Mouse (Mus musculus) kidney, postnatal 10 days (tissue): Measurements from ENCODE around the gene Gm45062.
"Not testable (repeated sequence)": the region's sequence is repeated elsewhere in the genome, so short reads cannot be mapped to it uniquely, and the experiment has no call there.

Experiments
- DNase-seq: peaks from one replicate; pipeline ENCODE4 v3.0.0; 2021; ENCODE audit warnings: mixed read lengths

Gene Gm45062

GRCm38 (mm10) chr6:8511447-8511846, 252.2 kb downstream of the Gm45062 start:
- no peak for DNase-seq

DNA sequence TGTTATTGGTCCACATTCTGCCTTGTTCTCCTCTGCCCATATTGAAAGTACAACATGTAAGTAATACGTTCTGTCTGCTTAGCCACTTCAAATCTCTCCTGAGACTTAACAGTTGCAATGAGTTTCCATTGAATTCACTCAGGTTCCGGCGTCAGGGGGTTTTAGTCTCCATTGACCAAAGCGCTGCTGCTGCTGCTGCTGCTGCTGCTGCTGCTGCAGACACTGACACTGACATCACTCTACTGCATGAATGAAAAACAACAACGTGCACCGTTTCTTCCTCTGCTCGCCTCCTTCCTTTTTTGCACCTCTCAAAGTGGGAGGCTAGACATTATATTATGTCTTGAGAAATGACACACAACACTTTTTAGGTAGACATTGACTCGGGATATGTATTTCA, 253.2 kb downstream of the Gm45062 start:
- no peak for DNase-seq

DNA sequence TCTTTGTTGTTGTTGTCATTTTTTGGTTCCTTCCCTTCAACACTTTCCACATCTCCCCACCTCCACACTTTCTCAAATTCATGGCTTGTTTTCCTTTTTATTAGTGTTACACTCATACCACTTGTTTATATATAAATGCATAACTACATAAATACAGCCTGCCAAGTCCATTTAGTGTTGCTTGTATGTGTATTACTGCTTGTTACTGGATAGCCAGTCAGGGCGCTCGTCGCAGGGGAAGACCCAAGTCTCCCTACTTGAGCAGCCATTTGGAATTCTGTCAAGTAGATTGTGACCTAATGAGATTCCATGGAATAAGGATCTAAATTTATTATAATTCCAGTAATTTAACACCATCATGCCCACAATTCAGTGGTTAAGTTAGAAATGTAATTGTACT, 260.4 kb downstream of the Gm45062 start:
- DNase-seq: no peak

DNA sequence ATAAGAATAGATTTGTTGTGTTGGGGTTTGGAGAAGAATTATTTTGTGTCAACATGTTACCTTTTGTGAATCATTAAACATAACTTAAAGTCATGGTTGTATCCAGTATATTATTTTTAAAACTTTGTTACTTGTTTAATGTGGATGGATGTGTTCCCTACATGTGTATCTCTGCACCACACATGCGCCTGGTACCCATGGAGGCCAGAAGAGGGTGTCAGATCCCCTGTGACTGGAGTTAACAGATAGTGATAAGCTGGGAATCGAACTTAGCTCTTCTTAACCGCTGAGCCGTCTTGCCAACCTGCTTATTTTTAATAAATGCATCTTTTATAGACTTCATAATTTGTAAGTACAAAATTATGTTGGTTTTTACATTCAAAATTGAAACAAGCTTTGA, 262.0 kb downstream of the Gm45062 start:
- no peak for DNase-seq

GRCm38 (mm10) chr6:8524717-8525116, 265.5 kb downstream of the Gm45062 start:
- no peak for DNase-seq

- DNase-seq: no peak
These were observed 272.0 kb downstream of the Gm45062 start for GRCm38 (mm10) chr6:8531104-8531894.

DNA sequence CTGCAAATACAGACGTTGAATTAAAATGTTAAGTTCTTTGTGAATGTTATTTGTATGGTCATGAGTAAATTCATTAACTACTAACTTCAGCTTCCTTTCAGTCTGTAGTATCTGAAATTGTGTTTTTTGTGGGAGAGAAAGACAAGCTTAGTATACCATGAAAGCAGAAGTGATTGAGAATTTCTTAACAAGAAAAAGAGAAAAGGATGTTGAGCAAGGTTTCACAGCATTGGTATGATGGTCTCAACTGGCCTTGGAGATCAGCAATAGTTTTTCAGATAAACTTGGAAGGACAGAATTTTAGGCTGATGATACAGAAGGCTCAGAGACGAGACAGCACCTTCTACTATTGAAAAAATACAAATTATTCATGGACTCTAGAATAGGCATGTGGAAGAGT, 277.7 kb downstream of the Gm45062 start:
- DNase-seq: no peak

DNA sequence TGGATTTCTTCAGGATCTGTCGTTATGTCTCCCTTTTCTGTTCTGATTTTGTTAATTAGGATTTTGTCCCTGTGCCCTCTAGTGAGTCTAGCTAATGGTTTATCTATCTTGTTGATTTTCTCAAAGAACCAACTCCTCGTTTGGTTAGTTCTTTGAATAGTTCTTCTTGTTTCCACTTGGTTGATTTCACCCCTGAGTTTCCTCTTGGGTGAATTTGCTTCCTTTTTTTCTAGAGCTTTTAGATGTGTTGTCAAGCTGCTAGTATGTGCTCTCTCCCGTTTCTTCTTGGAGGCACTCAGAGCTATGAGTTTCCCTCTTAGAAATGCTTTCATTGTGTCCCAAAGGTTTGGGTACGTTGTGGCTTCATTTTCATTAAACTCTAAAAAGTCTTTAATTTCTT, 282.3 kb downstream of the Gm45062 start:
- DNase-seq: not testable (repeated sequence)

DNA sequence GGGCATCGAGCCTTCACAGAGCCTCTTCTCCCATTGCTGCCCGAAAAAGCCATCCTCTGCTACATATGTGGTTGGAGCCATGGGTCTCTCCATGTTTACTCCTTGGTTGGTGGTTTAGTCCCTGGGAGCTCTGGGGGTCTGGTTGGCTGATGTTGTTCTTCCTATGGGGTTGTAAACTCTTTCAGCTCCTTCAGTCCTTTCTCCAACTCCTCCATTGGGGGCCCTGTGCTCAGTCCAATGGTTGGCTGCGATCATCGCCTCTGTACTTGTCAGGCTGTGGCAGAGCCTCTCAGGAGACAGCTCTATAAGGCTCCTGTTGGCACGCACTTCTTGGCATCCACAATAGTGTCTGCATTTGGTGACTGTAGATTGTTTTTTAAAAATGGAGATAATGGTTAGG, 285.6 kb downstream of the Gm45062 start:
- DNase-seq: no peak

- no peak for DNase-seq
These were observed 286.5 kb downstream of the Gm45062 start for GRCm38 (mm10) chr6:8545780-8546179.

- no peak for DNase-seq
These were observed 291.9 kb downstream of the Gm45062 start for GRCm38 (mm10) chr6:8551155-8551554.

- DNase-seq: no peak
These were observed 297.8 kb downstream of the Gm45062 start for GRCm38 (mm10) chr6:8556849-8557571.

GRCm38 (mm10) chr6:8560682-8561081, 301.4 kb downstream of the Gm45062 start:
- no peak for DNase-seq

DNA sequence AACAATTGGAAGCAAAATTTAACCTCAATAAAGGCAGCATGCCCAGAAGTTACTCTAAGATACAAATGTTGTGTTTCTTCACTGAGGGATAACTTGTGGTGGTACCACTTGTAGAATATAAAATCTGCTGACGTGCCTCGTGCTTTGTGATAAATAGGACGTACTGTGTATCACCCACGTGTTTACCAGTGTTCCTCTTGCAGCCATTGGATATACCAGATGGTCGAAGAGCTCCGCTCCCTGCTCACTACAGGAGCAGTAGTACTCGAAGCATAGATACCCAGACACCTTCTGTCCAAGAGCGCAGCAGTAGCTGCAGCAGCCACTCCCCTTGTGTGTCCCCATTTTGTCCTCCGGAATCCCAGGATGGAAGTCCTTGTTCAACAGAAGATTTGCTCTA, 323.1 kb downstream of the Gm45062 start:
- DNase-seq: no peak

DNA sequence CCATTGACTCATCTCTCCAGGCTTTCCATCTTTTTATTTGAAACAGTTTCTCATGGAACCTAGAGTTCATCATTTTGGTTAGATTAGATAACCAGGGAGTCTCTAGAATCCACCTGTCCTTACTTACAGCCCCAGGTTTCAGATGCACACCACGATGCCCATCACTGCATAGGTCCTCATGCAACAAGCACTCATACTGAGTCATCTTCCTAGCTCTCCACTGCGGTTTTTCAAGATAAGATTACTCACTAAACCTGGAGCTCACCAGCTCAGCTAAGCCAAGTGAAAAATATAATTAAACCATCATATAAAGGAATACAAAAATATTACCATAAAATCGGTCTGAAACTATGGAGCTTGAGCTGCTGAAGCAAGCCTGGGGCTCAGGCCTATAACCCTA, 324.6 kb downstream of the Gm45062 start:
- no peak for DNase-seq

GRCm38 (mm10) chr6:8591665-8592064, 332.4 kb downstream of the Gm45062 start:
- DNase-seq: peak; percentile 27

GRCm38 (mm10) chr6:8617369-8617768, 358.1 kb downstream of the Gm45062 start:
- DNase-seq: no peak

- no peak for DNase-seq
These were observed 360.5 kb downstream of the Gm45062 start for GRCm38 (mm10) chr6:8619582-8620350.

DNA sequence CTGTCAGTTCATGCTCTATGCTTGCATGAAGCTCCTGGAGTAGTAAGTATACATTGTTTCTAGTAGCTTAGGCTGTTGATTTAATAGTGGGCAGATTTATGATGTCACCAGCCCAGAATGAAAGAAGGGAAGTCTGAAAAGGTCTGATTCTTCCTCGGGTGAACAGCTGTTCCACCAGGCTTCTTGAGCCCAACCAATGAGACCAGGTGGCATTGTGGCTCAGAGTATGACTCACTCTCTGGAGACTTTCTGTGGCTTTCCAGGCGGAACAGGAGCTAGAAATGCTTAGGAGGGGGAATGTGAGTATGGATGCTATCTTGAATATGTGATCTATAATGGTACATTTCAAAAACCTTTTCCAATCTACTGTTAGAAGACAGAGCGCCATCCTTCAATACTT, 363.8 kb downstream of the Gm45062 start:
- no peak for DNase-seq

DNA sequence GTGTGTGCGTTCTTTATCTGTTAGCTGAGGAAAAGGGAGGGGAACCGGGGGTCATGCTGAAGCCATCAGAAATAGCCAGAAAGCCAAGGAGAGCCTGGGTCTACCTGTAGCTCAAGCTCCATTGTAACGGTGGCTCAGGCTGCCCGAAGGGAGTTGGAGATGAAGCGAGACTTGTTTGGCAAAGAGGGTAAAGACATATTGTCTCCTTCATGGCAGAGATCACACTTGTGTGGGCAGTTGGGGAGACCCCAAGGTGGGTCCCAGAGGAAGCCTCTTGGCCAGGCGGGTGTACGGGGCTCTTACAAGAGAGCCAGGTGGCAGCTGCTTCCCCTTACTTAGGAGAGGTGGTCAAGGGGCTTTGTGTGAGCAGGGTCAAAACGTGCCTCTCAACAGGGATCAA, 369.0 kb downstream of the Gm45062 start:
- DNase-seq: no peak

GRCm38 (mm10) chr6:8628715-8629267, 369.5 kb downstream of the Gm45062 start:
- no peak for DNase-seq

- DNase-seq: no peak
These were observed 371.3 kb downstream of the Gm45062 start for GRCm38 (mm10) chr6:8630531-8630930.

DNA sequence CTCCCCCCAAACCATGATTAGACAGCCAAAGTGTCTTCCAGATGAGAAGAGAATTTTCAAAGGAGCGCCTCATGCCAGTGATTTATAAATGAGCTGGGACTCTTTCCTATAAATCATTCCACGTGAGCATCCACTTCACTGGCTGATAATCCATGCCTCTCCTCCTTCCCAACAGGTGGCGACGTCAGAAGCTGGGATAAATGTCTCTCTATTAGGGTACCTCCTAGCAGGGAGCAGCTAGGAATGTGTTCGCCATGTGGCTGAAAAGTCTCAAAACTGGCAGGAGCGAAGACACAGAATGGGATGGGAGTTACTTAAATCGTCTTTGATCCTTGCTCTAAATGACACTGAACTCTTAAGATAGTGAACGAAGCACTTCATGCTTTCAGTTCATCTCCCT, 372.1 kb downstream of the Gm45062 start:
- DNase-seq: no peak
